15 mouse cellular contexts compared by ENCODE assay signal in genomic region chr6:50775637-50776036, GRCm38 (mm10).
A peak's percentile ranks its signal among the peaks of the same experiment; 100 is the strongest.
DNase-seq lines count a peak whose midpoint lies in the region; ATAC-seq and TF ChIP-seq lines count a peak whose summit lies in the region.
"Had no signal": no experiment of that assay in that cellular context is flagged by ENCODE, and none has a peak within 500 bp of the region (broad histone marks: within the 10 kb centered on the region; RNA-seq: fewer than 3 reads in every experiment).

No protein-coding gene starts in this region.

- H3K9me3 ChIP-seq in forebrain, embryonic 10.5 days = no peaks in the 10 kb centered on the region
- H3K9me3 ChIP-seq in hindbrain, embryonic 13.5 days = no peaks in the 10 kb centered on the region
- H3K9me3 ChIP-seq in midbrain, embryonic 16.5 days (replicated peaks; ENCODE audit: control insufficient read depth, low read length, poor library complexity, severe bottlenecking) = no peaks in the 10 kb centered on the region
- H3K9me3 ChIP-seq: heart, embryonic 15.5 days had no signal

- no peak for TF ChIP-seq CTCF in brain, embryonic 14.5 days (IDR thresholded peaks at IDR 0.05; ENCODE audit: borderline replicate concordance, extremely low read depth, insufficient read depth, insufficient read length)

- no peak overlapping the region for H3K4me2 ChIP-seq in hindbrain, embryonic 13.5 days
- no peak overlapping the region for H3K4me2 ChIP-seq in midbrain, embryonic 16.5 days (ENCODE audit: low read length)
- H3K4me2 ChIP-seq: heart, embryonic 15.5 days; liver, embryonic 11.5 days had no signal

- ATAC-seq in hindbrain, embryonic 13.5 days (ENCODE audit: low FRiP score) = no peak
- no peak for ATAC-seq in midbrain, embryonic 16.5 days
- ATAC-seq: intestine, embryonic 16.5 days; lung, postnatal 0 days had no signal

- TF ChIP-seq POLR2A in brain, embryonic 14.5 days (IDR thresholded peaks at IDR 0.05; ENCODE audit: borderline replicate concordance, extremely low read depth, insufficient read depth, insufficient read length, poor library complexity, severe bottlenecking) = no peak

- H3K4me1 ChIP-seq in forebrain, embryonic 10.5 days = peaks cover 42% of the 10 kb centered on the region
- peaks cover 38% of the 10 kb centered on the region for H3K4me1 ChIP-seq in hindbrain, embryonic 13.5 days (replicated peaks)
- peaks cover 23% of the 10 kb centered on the region for H3K4me1 ChIP-seq in midbrain, embryonic 16.5 days (ENCODE audit: control insufficient read depth, insufficient read depth, low read length)
- H3K4me1 ChIP-seq: heart, embryonic 15.5 days had no signal

- H3K4me3 ChIP-seq in forebrain, embryonic 10.5 days = no peak overlapping the region
- H3K4me3 ChIP-seq in hindbrain, embryonic 13.5 days = no peak overlapping the region
- no peak overlapping the region for H3K4me3 ChIP-seq in midbrain, embryonic 16.5 days (ENCODE audit: low read depth, low read length)
- H3K4me3 ChIP-seq: heart, embryonic 15.5 days had no signal

- peak; percentile 55 for DNase-seq in brain, embryonic 14.5 days (ENCODE audit: low read depth)
- no peak for DNase-seq in forebrain, embryonic 10.5 days (ENCODE audit: extremely low spot score, low spot score)
- no peak for DNase-seq in right cerebral cortex, postnatal 14 days
- DNase-seq in lung, postnatal 4 days = no peak
- DNase-seq in thymus, postnatal 4 days = no peak
- DNase-seq: cerebellum, postnatal 36 days; gastrocnemius, postnatal 10 days; kidney, postnatal 36 days; thymus, postnatal 36 days had no signal

- H3K36me3 ChIP-seq in forebrain, embryonic 10.5 days (replicated peaks) = no peaks in the 10 kb centered on the region
- no peaks in the 10 kb centered on the region for H3K36me3 ChIP-seq in hindbrain, embryonic 13.5 days
- H3K36me3 ChIP-seq in midbrain, embryonic 16.5 days (ENCODE audit: control insufficient read depth, insufficient read depth, low read length) = no peaks in the 10 kb centered on the region
- H3K36me3 ChIP-seq: heart, embryonic 15.5 days had no signal

- 0 out of 2 replicates have a peak overlapping the region, but pooled peaks have one; percentile 35 for H3K9ac ChIP-seq in hindbrain, embryonic 13.5 days
- 0 out of 2 replicates have a peak overlapping the region, but pooled peaks have one; percentile 25 for H3K9ac ChIP-seq in midbrain, embryonic 16.5 days (ENCODE audit: low read depth, low read length)
- H3K9ac ChIP-seq: heart, embryonic 15.5 days had no signal

- peaks cover 26% of the 10 kb centered on the region for H3K27me3 ChIP-seq in forebrain, embryonic 10.5 days (ENCODE audit: poor library complexity, severe bottlenecking)
- H3K27me3 ChIP-seq in hindbrain, embryonic 13.5 days = no peaks in the 10 kb centered on the region
- H3K27me3 ChIP-seq in midbrain, embryonic 16.5 days (ENCODE audit: control insufficient read depth, insufficient read depth, low read depth, low read length) = no peaks in the 10 kb centered on the region
- H3K27me3 ChIP-seq: heart, embryonic 15.5 days had no signal

- peak overlapping the region; percentile 81 for H3K27ac ChIP-seq in forebrain, embryonic 10.5 days
- peak overlapping the region; percentile 96 for H3K27ac ChIP-seq in hindbrain, embryonic 13.5 days
- H3K27ac ChIP-seq in midbrain, embryonic 16.5 days (ENCODE audit: low read length) = peak overlapping the region; percentile 95
- H3K27ac ChIP-seq: heart, embryonic 15.5 days had no signal

- WGBS in forebrain, embryonic 10.5 days = 86% methylated on average over 4 of the region's 4 CpGs
- 27% methylated on average over 4 of the region's 4 CpGs for WGBS in hindbrain, embryonic 13.5 days
- 37% methylated on average over 4 of the region's 4 CpGs for WGBS in midbrain, embryonic 16.5 days
